Mouse (Mus musculus) cortical plate, adult 2 months (tissue): Measurements from ENCODE around the gene Spata31d1d. TPM values are rescaled to one million over a fixed set of nuclear protein-coding genes. Genes with fewer than 3 reads are reported as not detected.
"Not testable (repeated sequence)": the region's sequence is repeated elsewhere in the genome, so short reads cannot be mapped to it uniquely, and the experiment has no call there.

ENCODE experiments used
- H3K27ac ChIP-seq: fragments of 200-500 bp; 2 replicates; pipeline ENCODE4 v1.5.1; 2012; ENCODE audit warnings: low read length, control low read depth, inconsistent platforms; ENCODE audit not compliant: insufficient read depth
- H3K4me1 ChIP-seq: fragments of 200-500 bp; 2 replicates; pipeline ENCODE4 v1.6.1; 2011; ENCODE audit warnings: low read length; ENCODE audit not compliant: control insufficient read depth, insufficient read depth
- H3K4me3 ChIP-seq: fragments of 200-500 bp; 2 replicates; pipeline ENCODE4 v1.5.1; 2011; ENCODE audit warnings: mild to moderate bottlenecking, low read length, control low read depth; ENCODE audit not compliant: insufficient read depth
- CTCF ChIP-seq: fragments of 200-500 bp; IDR thresholded peaks from 2 replicates; pipeline ENCODE4 v1.5.1; 2011; ENCODE audit warnings: mild to moderate bottlenecking, control low read depth, low read length; ENCODE audit not compliant: insufficient read depth; ENCODE audit errors: extremely low read depth
- POLR2A ChIP-seq: fragments of 200-500 bp; IDR thresholded peaks from 2 replicates; pipeline ENCODE4 v1.6.1; 2011; ENCODE audit warnings: mild to moderate bottlenecking, low read length, control low read depth; ENCODE audit not compliant: insufficient read depth; ENCODE audit errors: extremely low read depth
- polyA plus RNA-seq: library from polyadenylated mRNA; depleted of rRNA; stranded (reverse); fragments of >200 nt; gene quantifications from 2 replicates; pipeline ENCODE4 v1.2.3, GENCODE M21; 2012

The Spata31d1d gene
- polyA plus RNA-seq, 1 experiment: 0.08 TPM

- Histone ChIP-seq H3K4me1 (no peaks in the 10 kb centered on the region), H3K27ac (no peak overlapping the region), H3K4me3 (no peak overlapping the region)
- TF ChIP-seq POLR2A (no peak), CTCF (no peak)
Measured at GRCm38 (mm10) chr13:59735190-59735589, 3.6 kb upstream of the Spata31d1d start.

DNA sequence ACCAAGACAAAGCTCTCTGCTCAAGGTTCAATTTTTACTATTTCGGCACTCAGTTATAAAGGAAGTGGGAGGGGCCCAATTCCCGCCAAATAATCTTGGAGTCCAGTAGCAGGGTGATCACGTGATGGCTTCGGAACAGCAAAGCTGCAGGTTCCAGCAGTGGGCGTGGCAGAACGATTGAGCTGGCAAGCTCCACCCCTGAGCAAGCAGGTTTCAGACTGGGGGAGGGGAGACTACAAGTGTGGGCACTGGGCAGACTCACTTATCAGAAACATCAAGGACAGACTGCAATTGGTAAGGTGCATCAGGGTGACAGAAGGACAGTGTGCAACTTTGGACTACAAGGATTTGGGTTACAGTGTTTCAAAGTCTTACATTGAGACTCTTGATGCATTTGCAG, 2.8 kb upstream of the Spata31d1d start:
- not testable (repeated sequence) for H3K27ac ChIP-seq, H3K4me3 ChIP-seq, H3K4me1 ChIP-seq

DNA sequence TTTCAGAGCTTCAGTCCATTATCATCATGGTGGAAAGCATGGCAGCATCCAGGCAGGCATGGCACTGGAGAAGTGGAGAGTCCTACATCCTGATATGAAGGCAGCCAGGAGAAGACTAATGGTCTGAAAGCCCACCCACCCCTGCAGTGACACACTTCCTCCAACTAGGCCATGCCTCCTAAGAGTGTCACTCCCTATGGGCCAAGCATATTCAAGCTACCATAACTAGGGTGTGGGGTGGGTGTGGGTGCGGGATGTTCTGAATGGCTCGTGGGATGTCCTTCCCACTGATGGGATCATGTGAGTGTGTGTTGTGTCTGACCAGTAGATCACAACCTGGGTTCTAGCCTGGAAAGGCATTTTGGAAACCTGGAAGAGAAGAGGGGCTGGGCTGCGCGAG, 2.4 kb upstream of the Spata31d1d start:
- TF ChIP-seq CTCF (no peak), POLR2A (no peak)
- H3K4me1 ChIP-seq: no peaks in the 10 kb centered on the region

GRCm38 (mm10) chr13:59728378-59729093, 3.0 kb downstream of the Spata31d1d start:
- no peak overlapping the region for H3K4me3 ChIP-seq
- TF ChIP-seq CTCF (peak; percentile 96), POLR2A (no peak)
- no peak overlapping the region for H3K27ac ChIP-seq
- no peaks in the 10 kb centered on the region for H3K4me1 ChIP-seq

More for the DNA sequence above, 2.4 kb upstream of the Spata31d1d start:
- H3K4me3 ChIP-seq: no peak overlapping the region
- H3K27ac ChIP-seq: no peak overlapping the region

- TF ChIP-seq CTCF (no peak), POLR2A (no peak)
- no peaks in the 10 kb centered on the region for H3K4me1 ChIP-seq
- H3K4me3 ChIP-seq: no peak overlapping the region
- no peak overlapping the region for H3K27ac ChIP-seq
Measured at GRCm38 (mm10) chr13:59726139-59726867, 5.2 kb downstream of the Spata31d1d start.

- not testable (repeated sequence) for H3K27ac ChIP-seq, H3K4me3 ChIP-seq, H3K4me1 ChIP-seq
Measured at GRCm38 (mm10) chr13:59722089-59722488, 9.5 kb downstream of the Spata31d1d start.

DNA sequence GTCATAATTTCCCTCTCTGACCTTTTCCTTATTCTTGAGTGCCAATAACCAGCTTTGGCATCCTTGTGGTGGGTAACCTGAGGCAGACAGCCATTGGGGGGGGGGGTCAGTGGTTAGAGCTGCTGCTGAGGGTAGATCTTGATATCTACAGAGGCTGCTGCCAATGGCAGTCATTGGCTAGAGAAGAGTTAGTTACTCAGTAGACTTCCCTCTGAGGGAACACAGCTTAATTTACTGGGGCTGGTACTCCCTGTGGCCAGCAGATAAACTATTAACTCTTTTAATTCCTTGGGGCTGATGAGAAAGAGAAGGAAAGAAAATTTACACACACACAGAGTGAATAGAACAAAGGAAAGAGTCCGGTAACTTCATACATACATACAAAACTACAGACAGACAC, 12.1 kb downstream of the Spata31d1d start:
- TF ChIP-seq CTCF (no peak), POLR2A (no peak)
- Histone ChIP-seq H3K27ac (peak overlapping the region; percentile 29; the same call in 1 of the 2 replicates), H3K4me1 (no peaks in the 10 kb centered on the region), H3K4me3 (no peak overlapping the region)

GRCm38 (mm10) chr13:59718857-59719440, 12.6 kb downstream of the Spata31d1d start:
- H3K4me3 ChIP-seq, H3K4me1 ChIP-seq: not testable (repeated sequence)
- peak overlapping the region; percentile 29; the same call in 1 of the 2 replicates for H3K27ac ChIP-seq

DNA sequence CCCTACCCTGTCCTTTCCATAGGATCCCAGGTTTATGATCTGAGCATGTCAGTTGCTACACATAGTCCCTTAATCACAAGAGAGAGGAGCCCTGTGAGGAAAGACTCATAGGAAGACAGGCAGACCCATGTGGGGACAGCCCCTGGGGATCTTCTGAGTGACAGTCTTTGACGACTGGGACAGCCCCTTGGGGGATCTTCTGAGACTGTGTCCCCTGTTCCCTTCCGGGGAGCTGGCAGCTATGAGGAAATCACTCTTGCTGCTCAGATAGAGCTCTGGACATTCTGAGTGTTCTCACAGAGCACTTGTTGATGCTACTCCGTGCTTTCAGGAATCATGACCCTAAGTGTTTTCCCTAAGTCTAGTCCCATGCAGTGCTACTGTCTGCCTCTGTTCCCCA, 17.8 kb downstream of the Spata31d1d start:
- Histone ChIP-seq H3K4me1 (no peaks in the 10 kb centered on the region), H3K4me3 (no peak overlapping the region), H3K27ac (no peak overlapping the region)
- TF ChIP-seq CTCF: no peak
- no peak for TF ChIP-seq POLR2A

DNA sequence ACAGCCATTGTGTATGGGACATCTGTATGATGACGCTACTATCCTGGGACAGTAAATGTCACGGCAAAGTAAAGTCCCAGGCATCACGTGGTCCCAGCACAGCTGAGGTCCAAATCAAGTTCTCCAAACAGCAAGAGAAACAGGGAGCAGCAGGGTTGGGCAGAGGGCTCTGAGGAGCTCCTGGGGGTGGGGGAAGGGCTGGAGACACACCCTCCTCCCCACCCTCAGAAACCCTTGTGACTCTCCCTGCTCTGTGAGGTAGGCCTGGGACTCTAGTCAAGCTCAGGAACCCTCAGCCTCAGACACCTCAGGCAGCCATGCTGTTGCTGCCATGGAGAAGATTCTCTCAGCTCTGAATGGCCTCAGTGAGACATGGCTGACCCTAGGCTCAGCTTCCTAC, 19.6 kb downstream of the Spata31d1d start, which contains the start of gene Spata31d1b:
Gene Spata31d1b (plus strand): TSS at position 301 of the 400 bp plus-strand sequence.
- H3K4me1 ChIP-seq, H3K27ac ChIP-seq, H3K4me3 ChIP-seq: not testable (repeated sequence)

- TF ChIP-seq CTCF: no peak
- no peak for TF ChIP-seq POLR2A
- Histone ChIP-seq H3K4me3 (no peak within 1 kb of the TSS), H3K27ac (no peak within 1 kb of the TSS)
Measured at GRCm38 (mm10) chr13:59710230-59710629, 21.3 kb downstream of the Spata31d1d start, which contains the start of gene Spata31d1a. Spata31d1a (minus strand) TSS chr13:59710330.

More at GRCm38 (mm10) chr13:59710230-59710629, 21.3 kb downstream of the Spata31d1d start, which contains the start of gene Spata31d1a:
- H3K4me1 ChIP-seq: no peaks in the 10 kb centered on the region
